Mouse (Mus musculus) testis, adult 2 months (tissue): ENCODE measurements around the gene Bloc1s1. TPM values are rescaled to one million over a fixed set of nuclear protein-coding genes. Genes with fewer than 3 reads are reported as not detected.

Source experiments
- H3K27ac ChIP-seq: fragments of 200-500 bp; 2 replicates; pipeline ENCODE4 v1.5.1; 2012; ENCODE audit warnings: low read depth, low read length; ENCODE audit not compliant: control insufficient read depth, insufficient read depth
- H3K27me3 ChIP-seq: fragments of 200-500 bp; 2 replicates; pipeline ENCODE4 v1.6.1; 2012; ENCODE audit warnings: mild to moderate bottlenecking, low read length, moderate library complexity; ENCODE audit not compliant: control insufficient read depth, insufficient read depth
- H3K36me3 ChIP-seq: fragments of 200-500 bp; 2 replicates; pipeline ENCODE4 v1.6.1; 2012; ENCODE audit warnings: mild to moderate bottlenecking, low read length; ENCODE audit not compliant: control insufficient read depth, insufficient read depth
- H3K4me1 ChIP-seq: fragments of 200-500 bp; 2 replicates; pipeline ENCODE4 v1.6.1; 2012; ENCODE audit warnings: low read length; ENCODE audit not compliant: control insufficient read depth, insufficient read depth
- H3K4me3 ChIP-seq: fragments of 200-500 bp; 2 replicates; pipeline ENCODE4 v1.5.1; 2012; ENCODE audit warnings: low read depth, mild to moderate bottlenecking, low read length, moderate library complexity, mixed read lengths; ENCODE audit not compliant: control insufficient read depth
- CTCF ChIP-seq: fragments of 200-500 bp; IDR thresholded peaks from 2 replicates; pipeline ENCODE4 v1.5.1; 2012; ENCODE audit warnings: low read depth, mild to moderate bottlenecking, inconsistent platforms, low read length, moderate library complexity; ENCODE audit not compliant: control insufficient read depth, insufficient read depth, insufficient replicate concordance
- POLR2A ChIP-seq: fragments of 200-500 bp; IDR thresholded peaks from 2 replicates; pipeline ENCODE4 v1.6.1; 2012; ENCODE audit warnings: low read depth, mild to moderate bottlenecking, inconsistent platforms, low read length, moderate library complexity; ENCODE audit not compliant: control insufficient read depth
- polyA plus RNA-seq: library from polyadenylated mRNA; depleted of rRNA; stranded (reverse); fragments of >200 nt; gene quantifications from 2 replicates; pipeline ENCODE4 v1.2.3, GENCODE M21; 2012; rRNA removed

Bloc1s1 gene
- polyA plus RNA-seq: 97.9 and 108 TPM in 2 replicates

GRCm38 (mm10) chr10:128923935-128924334 is at the start of gene Bloc1s1:
Gene Bloc1s1 (minus strand): TSS chr10:128924035.
- Histone ChIP-seq H3K4me1 (peaks cover 14% of the 10 kb centered on the region), H3K27ac (peak within 1 kb of the TSS; percentile 77), H3K4me3 (peak within 1 kb of the TSS; percentile 92)

GRCm38 (mm10) chr10:128972841-128973240 is 49.0 kb upstream of the Bloc1s1 start:
- H3K4me3 ChIP-seq: no peak overlapping the region
- no peak for TF ChIP-seq CTCF
- TF ChIP-seq POLR2A: no peak
- no peaks in the 10 kb centered on the region for H3K27me3 ChIP-seq
- no peaks in the 10 kb centered on the region for H3K36me3 ChIP-seq
- H3K27ac ChIP-seq: no peak overlapping the region
- peaks cover 3% of the 10 kb centered on the region for H3K4me1 ChIP-seq

More at GRCm38 (mm10) chr10:128923935-128924334, at the start of gene Bloc1s1:
- no peaks in the 10 kb centered on the region for H3K36me3 ChIP-seq
- TF ChIP-seq POLR2A (no peak), CTCF (no peak)
- no peaks in the 10 kb centered on the region for H3K27me3 ChIP-seq

- no peaks in the 10 kb centered on the region for H3K27me3 ChIP-seq
- H3K4me3 ChIP-seq: no peak overlapping the region
- peaks cover 7% of the 10 kb centered on the region for H3K4me1 ChIP-seq
- no peak for TF ChIP-seq POLR2A
- TF ChIP-seq CTCF: no peak
- no peaks in the 10 kb centered on the region for H3K36me3 ChIP-seq
- H3K27ac ChIP-seq: no peak overlapping the region
Measured at GRCm38 (mm10) chr10:128970740-128971250, 47.0 kb upstream of the Bloc1s1 start.

GRCm38 (mm10) chr10:128968341-128968749 is 44.5 kb upstream of the Bloc1s1 start:
- no peak overlapping the region for H3K4me3 ChIP-seq
- peaks cover 7% of the 10 kb centered on the region for H3K4me1 ChIP-seq
- no peak overlapping the region for H3K27ac ChIP-seq
- H3K27me3 ChIP-seq: no peaks in the 10 kb centered on the region
- no peaks in the 10 kb centered on the region for H3K36me3 ChIP-seq
- TF ChIP-seq CTCF: no peak
- TF ChIP-seq POLR2A: no peak

GRCm38 (mm10) chr10:128965871-128966270 is 42.0 kb upstream of the Bloc1s1 start:
- no peak for TF ChIP-seq CTCF
- TF ChIP-seq POLR2A: no peak
- peaks cover 7% of the 10 kb centered on the region for H3K4me1 ChIP-seq
- no peak overlapping the region for H3K27ac ChIP-seq
- H3K36me3 ChIP-seq: no peaks in the 10 kb centered on the region
- H3K27me3 ChIP-seq: no peaks in the 10 kb centered on the region
- no peak overlapping the region for H3K4me3 ChIP-seq

GRCm38 (mm10) chr10:128964961-128965360 is 41.1 kb upstream of the Bloc1s1 start:
- Histone ChIP-seq H3K36me3 (no peaks in the 10 kb centered on the region), H3K27me3 (no peaks in the 10 kb centered on the region), H3K4me3 (no peak overlapping the region), H3K27ac (no peak overlapping the region), H3K4me1 (peaks cover 7% of the 10 kb centered on the region)
- TF ChIP-seq POLR2A: no peak
- no peak for TF ChIP-seq CTCF

GRCm38 (mm10) chr10:128960590-128961584 is 37.1 kb upstream of the Bloc1s1 start, which contains the start of gene Mettl7b:
Gene Mettl7b (minus strand): TSS chr10:128960988.
- no peak for TF ChIP-seq POLR2A
- no peak for TF ChIP-seq CTCF
- Histone ChIP-seq H3K27ac (no peak within 1 kb of the TSS), H3K4me3 (no peak within 1 kb of the TSS)

GRCm38 (mm10) chr10:128960142-128960541 is 36.3 kb upstream of the Bloc1s1 start:
- no peak overlapping the region for H3K4me3 ChIP-seq
- no peaks in the 10 kb centered on the region for H3K27me3 ChIP-seq
- peaks cover 3% of the 10 kb centered on the region; the same call in 1 of the 2 replicates for H3K4me1 ChIP-seq
- no peaks in the 10 kb centered on the region for H3K36me3 ChIP-seq
- no peak for TF ChIP-seq CTCF
- no peak for TF ChIP-seq POLR2A
- no peak overlapping the region for H3K27ac ChIP-seq

More at GRCm38 (mm10) chr10:128960590-128961584, 37.1 kb upstream of the Bloc1s1 start, which contains the start of gene Mettl7b:
- Histone ChIP-seq H3K4me1 (peaks cover 3% of the 10 kb centered on the region; the same call in 1 of the 2 replicates), H3K36me3 (no peaks in the 10 kb centered on the region), H3K27me3 (no peaks in the 10 kb centered on the region)
